Mouse (Mus musculus) hindbrain, postnatal 0 days (tissue): ENCODE measurements around the gene Lsm4. TPM values are rescaled to one million over a fixed set of nuclear protein-coding genes. Genes with fewer than 3 reads are reported as not detected.
A peak's percentile ranks its signal among the peaks of the same experiment; 100 is the strongest.

Experiments used
- ATAC-seq: fragments of 200-750 bp; cut with Nextera tagmentation; 2 replicates; pipeline ENCODE4 v1.8.0; 2017; ENCODE audit warnings: mild to moderate bottlenecking, moderate TSS enrichment, moderate library complexity
- DNase-seq: peaks from one replicate; pipeline ENCODE4 v3.0.0-alpha.2; 2015; ENCODE audit warnings: low spot score
- H3K27ac ChIP-seq: fragments of 300-500 bp; sonication (generic); 2 replicates; pipeline ENCODE4 v1.5.1; 2014; ENCODE audit warnings: mild to moderate bottlenecking
- H3K27me3 ChIP-seq: fragments of 300-500 bp; sonication (generic); 2 replicates; pipeline ENCODE4 v1.6.1; 2014; ENCODE audit warnings: low read length, mixed read lengths; ENCODE audit not compliant: insufficient read depth
- H3K36me3 ChIP-seq: fragments of 300-500 bp; sonication (generic); 2 replicates; pipeline ENCODE4 v1.6.1; 2014; ENCODE audit warnings: low read length, mixed read lengths; ENCODE audit not compliant: insufficient read depth
- H3K4me1 ChIP-seq: fragments of 300-500 bp; sonication (generic); 2 replicates; pipeline ENCODE4 v1.6.1; 2014; ENCODE audit warnings: antibody characterized with exemption, low read length, mixed read lengths; ENCODE audit not compliant: insufficient read depth
- H3K4me2 ChIP-seq: fragments of 300-500 bp; sonication (generic); 2 replicates; pipeline ENCODE4 v1.6.1; 2014; ENCODE audit warnings: low read depth, mild to moderate bottlenecking, low read length, moderate library complexity, mixed read lengths
- H3K4me3 ChIP-seq: fragments of 300-500 bp; sonication (generic); 2 replicates; pipeline ENCODE4 v1.5.1; 2014; ENCODE audit warnings: low read length
- H3K9ac ChIP-seq: fragments of 300-500 bp; sonication (generic); replicated peaks from 2 replicates; pipeline ENCODE4 v1.6.1; 2014; ENCODE audit warnings: mild to moderate bottlenecking, low read length, moderate library complexity, mixed read lengths
- H3K9me3 ChIP-seq: fragments of 300-500 bp; sonication (generic); 2 replicates; pipeline ENCODE4 v1.6.1; 2016; ENCODE audit warnings: low read length, mixed read lengths
- CTCF ChIP-seq: IDR thresholded peaks from 2 replicates; pipeline ENCODE4 v1.5.1; 2016; ENCODE audit warnings: antibody characterized with exemption, control low read depth, low read depth
- WGBS: fragments of 180-500 bp; shearing (Covaris S2); extraction: QIAGEN DNeasy Blood & Tissue Kit; methylation state at CpG from one replicate; pipeline ENCODE4 v1.1.7; 2014; 5-methylcytosine and 5-hydroxymethylcytosine counted together
- polyA plus RNA-seq: library from polyadenylated mRNA; unstranded; fragments of >200 nt; fragmentation: Nextera tagmentation; extraction: Ambion mirVana; gene quantifications from 2 replicates; pipeline ENCODE4 v1.2.1, GENCODE M21; 2015
- total RNA-seq: library from RNA; depleted of rRNA; stranded (reverse); fragments of >200 nt; gene quantifications from 2 replicates; pipeline ENCODE4 v1.2.3, GENCODE M21; 2014

Gene Lsm4
- total and polyA plus RNA-seq, 2 experiments from 2014 or later: 188 to 301 TPM

DNA sequence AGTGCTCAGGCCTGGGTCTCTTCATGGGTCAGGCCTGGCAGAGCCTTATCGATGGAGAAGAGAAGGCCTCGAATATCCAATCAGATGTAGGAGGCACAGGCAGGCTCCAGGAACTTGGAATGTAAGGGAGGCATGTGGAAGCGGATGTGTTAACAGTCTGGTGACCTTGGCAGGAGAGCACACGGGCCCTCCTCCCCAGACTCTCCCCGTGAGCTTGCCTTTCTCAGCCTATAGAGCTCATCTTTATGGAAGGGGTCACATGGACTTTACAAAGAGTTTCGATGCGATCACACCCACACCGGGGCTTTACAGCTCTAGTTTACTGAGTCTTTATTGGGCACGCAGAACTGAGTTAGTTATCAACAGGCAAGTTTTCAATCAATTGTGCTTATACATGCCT is 34.3 kb upstream of the Lsm4 start:
- H3K27ac ChIP-seq: no peak overlapping the region
- no peaks in the 10 kb centered on the region for H3K4me1 ChIP-seq
- H3K36me3 ChIP-seq: no peaks in the 10 kb centered on the region
- no peaks in the 10 kb centered on the region for H3K27me3 ChIP-seq
- WGBS: 76% methylated on average over 9 of the region's 9 CpGs
- H3K4me3 ChIP-seq: no peak overlapping the region
- H3K4me2 ChIP-seq: no peak overlapping the region
- no peaks in the 10 kb centered on the region for H3K9me3 ChIP-seq
- DNase-seq (no peak), ATAC-seq (no peak)
- no peak for TF ChIP-seq CTCF
- H3K9ac ChIP-seq: no peak overlapping the region

GRCm38 (mm10) chr8:70643019-70643418 is 30.0 kb upstream of the Lsm4 start:
- Histone ChIP-seq H3K4me3 (no peak overlapping the region), H3K27me3 (no peaks in the 10 kb centered on the region), H3K9me3 (no peaks in the 10 kb centered on the region), H3K36me3 (no peaks in the 10 kb centered on the region), H3K27ac (no peak overlapping the region), H3K4me1 (0 out of 2 replicates have a peak, but pooled peaks cover 8% of the 10 kb centered on the region), H3K4me2 (no peak overlapping the region), H3K9ac (no peak overlapping the region)
- no peak for DNase-seq
- WGBS: 65% methylated on average over 3 of the region's 3 CpGs
- ATAC-seq: no peak
- TF ChIP-seq CTCF: no peak

- Histone ChIP-seq H3K27ac (no peak overlapping the region), H3K36me3 (no peaks in the 10 kb centered on the region), H3K27me3 (no peaks in the 10 kb centered on the region), H3K9ac (no peak overlapping the region), H3K4me1 (0 out of 2 replicates have a peak, but pooled peaks cover 9% of the 10 kb centered on the region), H3K9me3 (no peaks in the 10 kb centered on the region), H3K4me3 (no peak overlapping the region), H3K4me2 (no peak overlapping the region)
- DNase-seq: no peak
- WGBS: 80% methylated on average over 2 of the region's 2 CpGs
- peak; percentile 38 for TF ChIP-seq CTCF
- no peak for ATAC-seq
Observed at GRCm38 (mm10) chr8:70644065-70644464, 29.0 kb upstream of the Lsm4 start.

DNA sequence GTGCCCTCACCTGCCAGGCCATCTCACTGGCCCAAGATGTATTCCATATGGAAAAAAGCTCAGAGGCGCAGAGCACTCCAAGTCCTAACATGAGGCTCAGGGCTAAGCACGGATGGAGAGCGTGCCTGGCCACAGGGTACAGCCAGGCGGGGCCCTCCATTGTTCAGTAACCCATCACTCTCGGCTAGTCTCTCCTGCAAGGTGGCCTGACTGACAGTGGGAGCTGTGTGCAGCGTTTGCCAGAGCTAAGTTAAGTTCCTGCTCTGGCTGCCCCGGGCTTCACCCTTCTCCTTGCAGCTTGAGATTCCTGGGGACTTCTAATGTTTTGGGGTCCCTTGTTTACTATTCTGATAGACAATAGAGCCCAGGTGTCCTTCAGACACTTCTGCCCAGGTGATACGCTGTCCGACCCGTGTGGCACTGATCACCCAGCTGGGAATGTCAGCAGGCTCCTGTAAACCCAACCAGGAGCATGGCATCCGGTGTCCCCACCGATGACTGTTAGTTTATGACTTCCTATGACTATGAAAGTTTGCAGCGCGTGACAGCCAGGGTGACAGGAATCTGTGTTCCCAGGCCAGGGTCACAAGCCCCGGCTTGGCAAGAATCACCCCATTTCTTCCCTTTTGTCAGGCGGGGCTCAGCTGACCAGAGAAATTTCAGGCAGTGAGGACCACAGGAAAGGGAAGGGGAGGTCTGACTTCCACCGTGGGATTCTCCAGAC is 27.4 kb upstream of the Lsm4 start:
- Histone ChIP-seq H3K4me3 (no peak overlapping the region), H3K27ac (no peak overlapping the region), H3K4me1 (peaks cover 17% of the 10 kb centered on the region), H3K4me2 (no peak overlapping the region), H3K36me3 (peaks cover 10% of the 10 kb centered on the region; the same call in 1 of the 2 replicates), H3K9me3 (no peaks in the 10 kb centered on the region), H3K27me3 (no peaks in the 10 kb centered on the region), H3K9ac (no peak overlapping the region)
- DNase-seq (no peak), ATAC-seq (no peak)
- 52% methylated on average over 17 of the region's 17 CpGs for WGBS
- TF ChIP-seq CTCF: no peak

DNA sequence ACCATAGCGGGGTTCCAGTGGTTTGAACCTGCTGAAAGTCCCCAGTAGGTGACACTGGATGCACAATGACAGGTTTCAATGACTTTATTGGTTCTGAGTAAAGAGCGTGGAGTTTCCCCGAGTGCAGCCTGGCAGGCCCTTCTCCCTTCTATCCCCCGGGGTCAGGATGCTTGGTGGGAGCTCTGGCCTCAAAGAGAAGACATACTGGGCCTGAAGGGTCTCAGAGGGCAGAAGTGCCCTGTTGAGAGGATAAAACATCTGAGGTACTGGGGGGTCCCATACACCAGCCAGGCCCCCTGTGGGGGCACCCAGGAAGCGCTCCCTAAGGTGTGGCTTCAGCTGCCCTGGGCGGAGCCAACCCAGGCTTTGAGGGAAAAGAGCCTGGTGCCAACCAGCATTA is 26.7 kb upstream of the Lsm4 start:
- Histone ChIP-seq H3K9ac (no peak overlapping the region), H3K4me1 (peaks cover 17% of the 10 kb centered on the region), H3K9me3 (no peaks in the 10 kb centered on the region), H3K36me3 (peaks cover 12% of the 10 kb centered on the region; the same call in 1 of the 2 replicates), H3K4me3 (no peak overlapping the region), H3K27me3 (no peaks in the 10 kb centered on the region), H3K27ac (no peak overlapping the region), H3K4me2 (no peak overlapping the region)
- WGBS: 64% methylated on average over 6 of the region's 6 CpGs
- TF ChIP-seq CTCF: no peak
- DNase-seq (no peak), ATAC-seq (no peak)

DNA sequence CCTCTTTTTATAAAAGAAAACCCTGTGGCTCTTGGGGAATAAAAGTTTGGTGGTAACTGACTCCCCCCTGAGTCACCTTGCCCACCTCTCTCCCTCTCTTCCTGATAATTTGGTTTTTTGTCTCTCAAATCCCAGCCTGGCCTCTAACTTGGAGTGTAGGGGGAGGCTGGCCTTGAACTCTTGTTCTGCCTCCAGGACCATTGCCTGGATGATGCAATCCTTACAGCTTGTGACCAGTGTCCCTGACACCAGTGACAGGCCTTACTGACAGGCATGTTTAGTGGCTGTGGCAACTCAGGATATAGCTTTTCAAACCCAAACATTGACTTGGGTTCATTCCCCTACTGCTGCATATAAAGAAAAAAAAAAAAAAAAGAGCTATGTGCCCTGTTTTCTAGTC is 26.3 kb upstream of the Lsm4 start:
- Histone ChIP-seq H3K27me3 (no peaks in the 10 kb centered on the region), H3K4me2 (no peak overlapping the region), H3K4me1 (peaks cover 17% of the 10 kb centered on the region), H3K27ac (no peak overlapping the region), H3K4me3 (no peak overlapping the region), H3K36me3 (peaks cover 12% of the 10 kb centered on the region; the same call in 1 of the 2 replicates), H3K9me3 (no peaks in the 10 kb centered on the region), H3K9ac (no peak overlapping the region)
- no peak for DNase-seq
- TF ChIP-seq CTCF: no peak
- no peak for ATAC-seq
